ENCODE assay signal across 14 mouse cellular contexts in the genomic region with DNA sequence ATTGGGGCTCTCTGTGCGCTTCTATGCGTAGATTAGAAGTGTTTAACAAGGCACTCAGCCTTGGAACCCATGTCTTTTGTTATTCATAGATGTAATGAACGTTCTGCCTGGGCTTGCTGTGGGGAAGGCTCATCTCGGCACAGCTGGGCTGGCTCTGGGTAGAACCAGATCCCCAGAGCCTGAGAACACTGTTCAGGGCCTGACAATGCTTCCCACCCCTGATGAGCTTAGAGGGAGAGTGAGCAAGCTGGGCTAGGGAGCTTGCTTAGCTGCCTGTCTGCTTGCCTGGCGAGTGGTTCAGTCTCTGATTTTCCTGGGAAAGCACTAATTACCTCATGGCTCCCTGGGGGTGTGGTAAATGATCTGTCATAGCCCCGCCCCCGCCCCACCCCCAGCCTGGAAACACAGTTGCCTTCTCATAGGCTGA. TPM values are rescaled to one million over a fixed set of nuclear protein-coding genes. Genes with fewer than 3 reads are reported as not detected.
DNase-seq lines count a peak whose midpoint lies in the region; ATAC-seq and TF ChIP-seq lines count a peak whose summit lies in the region.
"Had no signal": no experiment of that assay in that cellular context is flagged by ENCODE, and none has a peak within 500 bp of the region (broad histone marks: within the 10 kb centered on the region; RNA-seq: fewer than 3 reads in every experiment).

No protein-coding gene starts in this region.

- 32% methylated on average over 7 of the region's 7 CpGs for WGBS in kidney, postnatal 0 days
- 22% methylated on average over 7 of the region's 7 CpGs for WGBS in kidney, embryonic 16.5 days
- 13% methylated on average over 7 of the region's 7 CpGs for WGBS in hindbrain, embryonic 15.5 days
- 56% methylated on average over 7 of the region's 7 CpGs for WGBS in cerebellum, adult 2 months

- TF ChIP-seq CTCF in kidney, postnatal 0 days (IDR thresholded peaks at IDR 0.05; ENCODE audit: low read depth), result no peak
- TF ChIP-seq CTCF in cerebellum, adult 2 months (IDR thresholded peaks at IDR 0.05; ENCODE audit: borderline replicate concordance, insufficient read depth, low read depth, low read length), result no peak

- TF ChIP-seq POLR2A in cerebellum, adult 2 months (IDR thresholded peaks at IDR 0.05; ENCODE audit: borderline replicate concordance, insufficient read depth, low read length), result no peak

- no peak overlapping the region for H3K27ac ChIP-seq in kidney, postnatal 0 days
- no peak overlapping the region for H3K27ac ChIP-seq in kidney, embryonic 16.5 days (ENCODE audit: low read length)
- no peak overlapping the region for H3K27ac ChIP-seq in hindbrain, embryonic 15.5 days (replicated peaks)
- no peak overlapping the region for H3K27ac ChIP-seq in cerebellum, adult 2 months (ENCODE audit: insufficient read depth, low read length)
- H3K27ac ChIP-seq: left cerebral cortex, adult 2 months; midbrain, embryonic 13.5 days had no signal

- intact Hi-C loops in left cerebral cortex, postnatal 10 days (cut with DNase I), result no loop called here

- no peaks in the 10 kb centered on the region for H3K36me3 ChIP-seq in kidney, postnatal 0 days (ENCODE audit: insufficient read depth, low read length)
- no peaks in the 10 kb centered on the region for H3K36me3 ChIP-seq in kidney, embryonic 16.5 days (ENCODE audit: insufficient read depth, low read length)
- H3K36me3 ChIP-seq in hindbrain, embryonic 15.5 days, result no peaks in the 10 kb centered on the region
- H3K36me3 ChIP-seq: midbrain, embryonic 13.5 days had no signal

- no peaks in the 10 kb centered on the region for H3K27me3 ChIP-seq in kidney, postnatal 0 days (ENCODE audit: insufficient read depth, low read length)
- H3K27me3 ChIP-seq in kidney, embryonic 16.5 days (ENCODE audit: insufficient read depth, low read length), result no peaks in the 10 kb centered on the region
- H3K27me3 ChIP-seq in hindbrain, embryonic 15.5 days, result no peaks in the 10 kb centered on the region
- no peaks in the 10 kb centered on the region for H3K27me3 ChIP-seq in cerebellum, adult 2 months (ENCODE audit: control insufficient read depth, insufficient read depth, low read length)

- H3K9ac ChIP-seq in kidney, postnatal 0 days (ENCODE audit: low read depth, low read length), result no peak overlapping the region
- H3K9ac ChIP-seq in kidney, embryonic 16.5 days (replicated peaks; ENCODE audit: low read length), result no peak overlapping the region
- no peak overlapping the region for H3K9ac ChIP-seq in hindbrain, embryonic 15.5 days
- H3K9ac ChIP-seq: midbrain, embryonic 13.5 days had no signal

- no peak overlapping the region for H3K4me2 ChIP-seq in kidney, postnatal 0 days (ENCODE audit: low read length)
- no peak overlapping the region for H3K4me2 ChIP-seq in kidney, embryonic 16.5 days (replicated peaks; ENCODE audit: low read depth, low read length)
- H3K4me2 ChIP-seq in hindbrain, embryonic 15.5 days, result no peak overlapping the region
- H3K4me2 ChIP-seq: midbrain, embryonic 13.5 days had no signal

- ATAC-seq in kidney, postnatal 0 days (replicated peaks; ENCODE audit: low FRiP score, low read depth), result no peak
- no peak for ATAC-seq in kidney, embryonic 16.5 days (ENCODE audit: low FRiP score, low TSS enrichment)
- peak; percentile 28; the same call in 1 of the 2 replicates for ATAC-seq in hindbrain, embryonic 15.5 days (ENCODE audit: low FRiP score, low read depth)
- ATAC-seq: midbrain, embryonic 13.5 days had no signal

- peak; percentile 43 for DNase-seq in embryo, embryonic 10 days (ENCODE audit: low spot score)
- DNase-seq in embryo, embryonic 11 days, result no peak
- DNase-seq in kidney, postnatal 0 days (ENCODE audit: low spot score), result peak; percentile 22
- DNase-seq in ZHBTc4 (ENCODE audit: low read depth, low spot score), result peak; percentile 98
- DNase-seq in left cerebral cortex, postnatal 10 days (ENCODE audit: extremely low spot score in 1 of 2, low spot score in 2 of 2), result no peak
- no peak for DNase-seq in cerebellum, adult 2 months
- DNase-seq: adrenal gland, postnatal 14 days; cerebellum, adult 18-20 months had no signal

- no peak overlapping the region for H3K4me3 ChIP-seq in kidney, postnatal 0 days (replicated peaks; ENCODE audit: low read depth, low read length)
- no peak overlapping the region for H3K4me3 ChIP-seq in kidney, embryonic 16.5 days (ENCODE audit: low read length)
- H3K4me3 ChIP-seq in hindbrain, embryonic 15.5 days, result no peak overlapping the region
- H3K4me3 ChIP-seq in cerebellum, adult 2 months (replicated peaks; ENCODE audit: insufficient read depth, low read depth, low read length), result no peak overlapping the region
- H3K4me3 ChIP-seq: erythroblast, embryonic 14.5 days; left cerebral cortex, adult 2 months; midbrain, embryonic 13.5 days had no signal

- H3K4me1 ChIP-seq in kidney, postnatal 0 days (replicated peaks; ENCODE audit: insufficient read depth, low read length), result peaks cover 5% of the 10 kb centered on the region; the same call in 1 of the 2 replicates
- H3K4me1 ChIP-seq in kidney, embryonic 16.5 days (ENCODE audit: insufficient read depth, low read length), result peaks cover 30% of the 10 kb centered on the region
- peaks cover 19% of the 10 kb centered on the region for H3K4me1 ChIP-seq in hindbrain, embryonic 15.5 days (replicated peaks)
- H3K4me1 ChIP-seq in cerebellum, adult 2 months (ENCODE audit: control insufficient read depth, insufficient read depth, low read length), result peaks cover 27% of the 10 kb centered on the region

- H3K9me3 ChIP-seq in kidney, postnatal 0 days (replicated peaks; ENCODE audit: low read length), result no peaks in the 10 kb centered on the region
- H3K9me3 ChIP-seq in kidney, embryonic 16.5 days (ENCODE audit: low read length), result no peaks in the 10 kb centered on the region
- no peaks in the 10 kb centered on the region for H3K9me3 ChIP-seq in hindbrain, embryonic 15.5 days
- H3K9me3 ChIP-seq: midbrain, embryonic 13.5 days had no signal

RNA-seq across cellular contexts. Expression of a gene that starts 4.8 kb away (rescaled TPM):
- 22.5 and 25.5 TPM in 2 replicates for polyA plus RNA-seq in kidney, postnatal 0 days (2015; fragmentation: Nextera tagmentation; extraction: Ambion mirVana)
- polyA plus RNA-seq in kidney, embryonic 16.5 days (2015; fragmentation: Nextera tagmentation; extraction: Ambion mirVana), result 29.0 and 29.8 TPM in 2 replicates
- polyA plus RNA-seq in hindbrain, embryonic 15.5 days (2015; fragmentation: Nextera tagmentation; extraction: Ambion mirVana), result 31.7 and 35.1 TPM in 2 replicates
- total RNA-seq in left cerebral cortex, postnatal 10 days (2021), result 100 to 1,000 TPM; 289 to 299 TPM
- 235 and 254 TPM in 2 replicates for polyA plus RNA-seq in cerebellum, adult 2 months (2012; rRNA removed)

RNA-seq across cellular contexts. Expression of a gene that starts 51.4 kb away (rescaled TPM):
- polyA plus RNA-seq in kidney, postnatal 0 days (2015; fragmentation: Nextera tagmentation; extraction: Ambion mirVana), result not detected in 2 replicates
- polyA plus RNA-seq in kidney, embryonic 16.5 days (2015; fragmentation: Nextera tagmentation; extraction: Ambion mirVana), result not detected in 2 replicates
- not detected in 2 replicates for polyA plus RNA-seq in hindbrain, embryonic 15.5 days (2015; fragmentation: Nextera tagmentation; extraction: Ambion mirVana)
- total RNA-seq in left cerebral cortex, postnatal 10 days (2021), result under 1 TPM; 0.24 to 0.30 TPM
- polyA plus RNA-seq in cerebellum, adult 2 months (2012; rRNA removed), result 0.13 and 0.15 TPM in 2 replicates
- total RNA-seq: adrenal gland, postnatal 14 days had no signal
- polyA plus RNA-seq: erythroblast, embryonic 14.5 days; liver, embryonic 16.5 days; midbrain, embryonic 13.5 days had no signal

Comparison
In these comparisons a context has a peak if more than half of its experiments do, and no peak if none do; other contexts are left out.
1. DNase-seq: peak in embryo, embryonic 10 days (single experiment), kidney, postnatal 0 days (single experiment) and ZHBTc4 (single experiment); none in embryo, embryonic 11 days (single experiment), left cerebral cortex, postnatal 10 days (0 of 2) and cerebellum, adult 2 months (0 of 2).